ENCODE assay signal across 8 mouse cellular contexts in genomic region chr3:32364195-32364594, GRCm38 (mm10). TPM values are rescaled to one million over a fixed set of nuclear protein-coding genes. Genes with fewer than 3 reads are reported as not detected.
A peak's percentile ranks its signal among the peaks of the same experiment; 100 is the strongest.
DNase-seq lines count a peak whose midpoint lies in the region; ATAC-seq lines count a peak whose summit lies in the region.

No protein-coding gene starts in this region.

- WGBS in kidney, embryonic 16.5 days: 50% methylated on average over 4 of the region's 4 CpGs
- 32% methylated on average over 4 of the region's 4 CpGs for WGBS in forebrain, embryonic 15.5 days
- 34% methylated on average over 4 of the region's 4 CpGs for WGBS in midbrain, embryonic 16.5 days

- H3K27ac ChIP-seq in kidney, embryonic 16.5 days (ENCODE audit: low read length): no peak overlapping the region
- H3K27ac ChIP-seq in forebrain, embryonic 15.5 days (replicated peaks): no peak overlapping the region; the same call in 1 of the 2 replicates
- peak overlapping the region; percentile 67; the same call in 1 of the 2 replicates for H3K27ac ChIP-seq in midbrain, embryonic 16.5 days (ENCODE audit: low read length)

- no peak for ATAC-seq in kidney, embryonic 16.5 days (ENCODE audit: low FRiP score, low TSS enrichment)
- ATAC-seq in forebrain, embryonic 15.5 days (replicated peaks): no peak
- no peak for ATAC-seq in midbrain, embryonic 16.5 days

- H3K4me2 ChIP-seq in kidney, embryonic 16.5 days (replicated peaks; ENCODE audit: low read depth, low read length): peak overlapping the region; percentile 23; the same call in 1 of the 2 replicates
- H3K4me2 ChIP-seq in forebrain, embryonic 15.5 days (replicated peaks): peak overlapping the region; percentile 66
- H3K4me2 ChIP-seq in midbrain, embryonic 16.5 days (ENCODE audit: low read length): peak overlapping the region; percentile 97

- no peaks in the 10 kb centered on the region for H3K27me3 ChIP-seq in kidney, embryonic 16.5 days (ENCODE audit: insufficient read depth, low read length)
- H3K27me3 ChIP-seq in forebrain, embryonic 15.5 days: no peaks in the 10 kb centered on the region
- no peaks in the 10 kb centered on the region for H3K27me3 ChIP-seq in midbrain, embryonic 16.5 days (ENCODE audit: control insufficient read depth, insufficient read depth, low read depth, low read length)

- H3K4me1 ChIP-seq in kidney, embryonic 16.5 days (ENCODE audit: insufficient read depth, low read length): peaks cover 15% of the 10 kb centered on the region
- H3K4me1 ChIP-seq in forebrain, embryonic 15.5 days: peaks cover 11% of the 10 kb centered on the region
- peaks cover 31% of the 10 kb centered on the region for H3K4me1 ChIP-seq in midbrain, embryonic 16.5 days (ENCODE audit: control insufficient read depth, insufficient read depth, low read length)

- H3K9ac ChIP-seq in kidney, embryonic 16.5 days (replicated peaks; ENCODE audit: low read length): no peak overlapping the region
- peak overlapping the region; percentile 42 for H3K9ac ChIP-seq in forebrain, embryonic 15.5 days (replicated peaks)
- H3K9ac ChIP-seq in midbrain, embryonic 16.5 days (ENCODE audit: low read depth, low read length): peak overlapping the region; percentile 59

- DNase-seq in kidney, adult 11 months: no peak
- DNase-seq in Muller cell, postnatal 12 days (ENCODE audit: inconsistent ontology term): peak; percentile 64
- no peak for DNase-seq in adrenal gland, adult 8-10 months
- DNase-seq in kidney, adult 18-20 months: no peak
- no peak for DNase-seq in gastrocnemius, postnatal 25 days

- no peaks in the 10 kb centered on the region for H3K9me3 ChIP-seq in kidney, embryonic 16.5 days (ENCODE audit: low read length)
- H3K9me3 ChIP-seq in forebrain, embryonic 15.5 days: no peaks in the 10 kb centered on the region
- no peaks in the 10 kb centered on the region for H3K9me3 ChIP-seq in midbrain, embryonic 16.5 days (replicated peaks; ENCODE audit: control insufficient read depth, low read length, poor library complexity, severe bottlenecking)

- no peak overlapping the region for H3K4me3 ChIP-seq in kidney, embryonic 16.5 days (ENCODE audit: low read length)
- H3K4me3 ChIP-seq in forebrain, embryonic 15.5 days: peak overlapping the region; percentile 71
- H3K4me3 ChIP-seq in midbrain, embryonic 16.5 days (ENCODE audit: low read depth, low read length): peak overlapping the region; percentile 97

- no peaks in the 10 kb centered on the region for H3K36me3 ChIP-seq in kidney, embryonic 16.5 days (ENCODE audit: insufficient read depth, low read length)
- no peaks in the 10 kb centered on the region for H3K36me3 ChIP-seq in forebrain, embryonic 15.5 days
- H3K36me3 ChIP-seq in midbrain, embryonic 16.5 days (ENCODE audit: control insufficient read depth, insufficient read depth, low read length): no peaks in the 10 kb centered on the region

RNA-seq across cellular contexts. Expression of gene Zmat3, which starts 1.6 kb away (rescaled TPM):
- 3.6 and 4.2 TPM in 2 replicates for polyA plus RNA-seq in kidney, embryonic 16.5 days (2015; fragmentation: Nextera tagmentation; extraction: Ambion mirVana)
- polyA plus RNA-seq in forebrain, embryonic 15.5 days (2015; fragmentation: Nextera tagmentation; extraction: Ambion mirVana): 6.4 and 6.5 TPM in 2 replicates
- 6.3 and 6.5 TPM in 2 replicates for polyA plus RNA-seq in midbrain, embryonic 16.5 days (2015; fragmentation: Nextera tagmentation; extraction: Ambion mirVana)
- total RNA-seq in adrenal gland, adult 8-10 months (2022): 10 to 100 TPM; 25.1 to 39.5 (median 33.3) TPM
- 10 to 100 TPM in 1 of 2 experiments, 1 to 10 TPM in 1; 8.0 to 11.5 TPM for total RNA-seq in gastrocnemius, postnatal 25 days (2021)

RNA-seq across cellular contexts. Expression of gene Pik3ca, which starts 33.3 kb away (rescaled TPM):
- 10.0 and 10.5 TPM in 2 replicates for polyA plus RNA-seq in kidney, embryonic 16.5 days (2015; fragmentation: Nextera tagmentation; extraction: Ambion mirVana)
- 14.8 and 17.6 TPM in 2 replicates for polyA plus RNA-seq in forebrain, embryonic 15.5 days (2015; fragmentation: Nextera tagmentation; extraction: Ambion mirVana)
- 12.8 and 16.5 TPM in 2 replicates for polyA plus RNA-seq in midbrain, embryonic 16.5 days (2015; fragmentation: Nextera tagmentation; extraction: Ambion mirVana)
- 10 to 100 TPM; 52.6 to 61.4 (median 57.4) TPM for total RNA-seq in adrenal gland, adult 8-10 months (2022)
- total RNA-seq in gastrocnemius, postnatal 25 days (2021): 10 to 100 TPM; 41.6 to 61.0 TPM

Comparison
In these comparisons a context has a peak if more than half of its experiments do, and no peak if none do; other contexts are left out.
1. H3K4me2 ChIP-seq: peak in every context shown above with its lines; median percentile 97 in midbrain, embryonic 16.5 days; 66 in forebrain, embryonic 15.5 days; 23 in kidney, embryonic 16.5 days.